Mouse (Mus musculus) ES-Bruce4 (cell line): ENCODE data around the gene Nt5m. TPM values are rescaled to one million over a fixed set of nuclear protein-coding genes. Genes with fewer than 3 reads are reported as not detected.

Source experiments
- H3K27ac ChIP-seq: 2 replicates; pipeline ENCODE4 v1.5.1; 2012; ENCODE audit warnings: low read length, inconsistent platforms; ENCODE audit not compliant: insufficient read depth
- H3K27me3 ChIP-seq: 2 replicates; pipeline ENCODE4 v1.6.1; 2012; ENCODE audit warnings: mild to moderate bottlenecking, low read length, inconsistent platforms; ENCODE audit not compliant: control insufficient read depth, poor library complexity, insufficient read depth, severe bottlenecking
- H3K36me3 ChIP-seq: 2 replicates; pipeline ENCODE4 v1.6.1; 2012; ENCODE audit warnings: inconsistent platforms, mild to moderate bottlenecking, low read length, moderate library complexity; ENCODE audit not compliant: control insufficient read depth, poor library complexity, insufficient read depth, severe bottlenecking
- H3K4me1 ChIP-seq: one replicate; pipeline ENCODE4 v1.8.1; 2011; ENCODE audit warnings: low read length; ENCODE audit not compliant: control insufficient read depth, insufficient read depth
- H3K4me3 ChIP-seq: 2 replicates; pipeline ENCODE4 v1.5.1; 2011; ENCODE audit warnings: low read depth, mild to moderate bottlenecking, low read length
- H3K9ac ChIP-seq: 2 replicates; pipeline ENCODE4 v1.6.1; 2012; ENCODE audit warnings: low read depth, mild to moderate bottlenecking, inconsistent platforms; ENCODE audit not compliant: poor library complexity, severe bottlenecking
- H3K9me3 ChIP-seq: replicated peaks from 2 replicates; pipeline ENCODE4 v1.6.1; 2012; ENCODE audit warnings: mild to moderate bottlenecking, low read length, inconsistent platforms; ENCODE audit not compliant: control insufficient read depth, poor library complexity, insufficient read depth, severe bottlenecking
- CTCF ChIP-seq: IDR thresholded peaks from one replicate; pipeline ENCODE4 v1.8.1; 2011; ENCODE audit warnings: low read depth, low read length
- EP300 ChIP-seq: IDR thresholded peaks from 2 replicates; pipeline ENCODE4 v1.6.1; 2011; ENCODE audit warnings: low read depth, low read length; ENCODE audit not compliant: insufficient read depth
- POLR2A ChIP-seq: IDR thresholded peaks from one replicate; pipeline ENCODE4 v1.8.1; 2011; ENCODE audit warnings: low read length; ENCODE audit not compliant: insufficient read depth
- polyA plus RNA-seq: library from polyadenylated mRNA; stranded (reverse); fragments of >200 nt; gene quantifications from 2 replicates; pipeline ENCODE4 v1.2.4, GENCODE M21; 2011; ENCODE audit warnings: low read depth; ENCODE audit not compliant: missing spikeins, insufficient read depth, insufficient read length

Nt5m gene
- polyA plus RNA-seq, 1 experiment = 4.2 TPM

- TF ChIP-seq CTCF = peak; percentile 87
- TF ChIP-seq EP300 = no peak
- no peak overlapping the region for H3K9ac ChIP-seq
These were observed 40.8 kb downstream of the Nt5m start for GRCm38 (mm10) chr11:59880031-59880430.

GRCm38 (mm10) chr11:59885217-59885986, 46.2 kb downstream of the Nt5m start:
- H3K4me3 ChIP-seq = no peak overlapping the region
- H3K27me3 ChIP-seq = no peaks in the 10 kb centered on the region
- peaks cover 4% of the 10 kb centered on the region; the same call in 1 of the 2 replicates for H3K9me3 ChIP-seq
- no peak overlapping the region for H3K9ac ChIP-seq
- no peaks in the 10 kb centered on the region for H3K36me3 ChIP-seq
- no peak overlapping the region for H3K27ac ChIP-seq
- no peaks in the 10 kb centered on the region for H3K4me1 ChIP-seq
- no peak for TF ChIP-seq CTCF
- no peak for TF ChIP-seq EP300

More at GRCm38 (mm10) chr11:59880031-59880430, 40.8 kb downstream of the Nt5m start:
- H3K27me3 ChIP-seq = no peaks in the 10 kb centered on the region
- no peak overlapping the region for H3K27ac ChIP-seq
- H3K36me3 ChIP-seq = no peaks in the 10 kb centered on the region
- no peaks in the 10 kb centered on the region for H3K4me1 ChIP-seq
- H3K9me3 ChIP-seq = no peaks in the 10 kb centered on the region
- H3K4me3 ChIP-seq = no peak overlapping the region

GRCm38 (mm10) chr11:59886952-59887351, 47.7 kb downstream of the Nt5m start:
- TF ChIP-seq CTCF = no peak
- no peak for TF ChIP-seq EP300
- no peak for TF ChIP-seq POLR2A
- Histone ChIP-seq H3K9me3 (peaks cover 4% of the 10 kb centered on the region; the same call in 1 of the 2 replicates), H3K36me3 (no peaks in the 10 kb centered on the region), H3K9ac (no peak overlapping the region), H3K27ac (no peak overlapping the region), H3K4me3 (no peak overlapping the region), H3K4me1 (no peaks in the 10 kb centered on the region), H3K27me3 (no peaks in the 10 kb centered on the region)

GRCm38 (mm10) chr11:59888151-59888550, 48.9 kb downstream of the Nt5m start:
- Histone ChIP-seq H3K27ac (no peak overlapping the region), H3K4me1 (peaks cover 4% of the 10 kb centered on the region), H3K27me3 (no peaks in the 10 kb centered on the region), H3K9me3 (peaks cover 4% of the 10 kb centered on the region; the same call in 1 of the 2 replicates), H3K4me3 (no peak overlapping the region), H3K9ac (no peak overlapping the region), H3K36me3 (no peaks in the 10 kb centered on the region)
- TF ChIP-seq CTCF = no peak
- TF ChIP-seq POLR2A = no peak
- no peak for TF ChIP-seq EP300

GRCm38 (mm10) chr11:59891854-59892253, 52.6 kb downstream of the Nt5m start:
- Histone ChIP-seq H3K27ac (peak overlapping the region; percentile 82; the same call in 1 of the 2 replicates), H3K9ac (no peak overlapping the region)

GRCm38 (mm10) chr11:59893153-59893788, 54.0 kb downstream of the Nt5m start:
- TF ChIP-seq CTCF (no peak), EP300 (peak; percentile 54; the same call in 1 of the 2 replicates)
- H3K27ac ChIP-seq = peak overlapping the region; percentile 92
- H3K4me3 ChIP-seq = no peak overlapping the region
- no peaks in the 10 kb centered on the region for H3K36me3 ChIP-seq
- no peak overlapping the region for H3K9ac ChIP-seq
- peaks cover 6% of the 10 kb centered on the region for H3K4me1 ChIP-seq
- peaks cover 4% of the 10 kb centered on the region; the same call in 1 of the 2 replicates for H3K9me3 ChIP-seq
- H3K27me3 ChIP-seq = no peaks in the 10 kb centered on the region

More at GRCm38 (mm10) chr11:59891854-59892253, 52.6 kb downstream of the Nt5m start:
- Histone ChIP-seq H3K36me3 (no peaks in the 10 kb centered on the region), H3K4me3 (no peak overlapping the region), H3K4me1 (peaks cover 6% of the 10 kb centered on the region), H3K9me3 (peaks cover 4% of the 10 kb centered on the region; the same call in 1 of the 2 replicates), H3K27me3 (no peaks in the 10 kb centered on the region)
- TF ChIP-seq CTCF (no peak), EP300 (no peak), POLR2A (no peak)
